ENCODE assay signal across 10 mouse cellular contexts in the genomic region with DNA sequence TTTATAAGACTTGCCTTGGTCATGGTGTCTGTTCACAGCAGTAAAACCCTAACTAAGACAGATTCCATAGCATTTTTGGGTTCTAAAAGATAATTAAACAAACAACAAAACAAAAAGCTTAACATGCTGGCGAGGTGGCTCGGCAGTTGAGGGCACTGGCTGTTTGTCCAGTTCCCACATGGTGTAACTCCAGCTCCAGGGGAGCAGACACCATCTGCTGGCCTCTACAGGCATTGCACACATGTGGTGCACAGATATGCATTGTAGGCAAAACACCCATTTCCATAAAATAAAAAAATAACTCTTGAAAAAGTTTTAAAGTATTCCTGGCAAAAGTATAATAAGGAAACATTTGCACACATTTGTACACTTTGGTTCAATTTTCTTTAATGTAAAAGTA. TPM values are rescaled to one million over a fixed set of nuclear protein-coding genes. Genes with fewer than 3 reads are reported as not detected.
DNase-seq lines count a peak whose midpoint lies in the region; TF ChIP-seq lines count a peak whose summit lies in the region.
"Had no signal": no experiment of that assay in that cellular context is flagged by ENCODE, and none has a peak within 500 bp of the region (broad histone marks: within the 10 kb centered on the region; RNA-seq: fewer than 3 reads in every experiment).

No protein-coding gene starts in this region.

- peaks cover 1% of the 10 kb centered on the region for H3K79me2 ChIP-seq in CH12.LX (replicated peaks; ENCODE audit: control insufficient read depth, extremely low read depth, insufficient read depth, poor library complexity, severe bottlenecking)

- H3K36me3 ChIP-seq in CH12.LX (replicated peaks in 1 of 2; ENCODE audit: control insufficient read depth in 1 of 2, insufficient read depth in 1 of 2, low read length in 1 of 2) = peaks cover 46 to 72% of the 10 kb centered on the region in 2 experiments

- H3K27me3 ChIP-seq in CH12.LX (replicated peaks) = no peaks in the 10 kb centered on the region
- H3K27me3 ChIP-seq: hindbrain, embryonic 13.5 days had no signal

- TF ChIP-seq EP300 in CH12.LX (IDR thresholded peaks at IDR 0.05; ENCODE audit: low read length) = no peak

- peak; percentile 66 for TF ChIP-seq RAD21 in CH12.LX (IDR thresholded peaks at IDR 0.05; ENCODE audit: low read depth, low read length)

- no peak overlapping the region for H3K27ac ChIP-seq in left cerebral cortex, adult 2 months
- no peak overlapping the region for H3K27ac ChIP-seq in CH12.LX (ENCODE audit: insufficient read depth, low read depth)
- no peak overlapping the region for H3K27ac ChIP-seq in cortical plate, adult 2 months (ENCODE audit: insufficient read depth, low read length)
- H3K27ac ChIP-seq: hindbrain, embryonic 13.5 days had no signal

- intact Hi-C loops in left cerebral cortex, adult 2 months (cut with DNase I) = no loop called here
- intact Hi-C loops in left cerebral cortex, postnatal 10 days (cut with DNase I) = no loop called here

- no peak overlapping the region for H3K4me3 ChIP-seq in left cerebral cortex, adult 2 months
- no peak overlapping the region for H3K4me3 ChIP-seq in CH12.LX (replicated peaks in 1 of 3; ENCODE audit: low read depth in 2 of 3, low read length in 2 of 3, poor library complexity in 1 of 3)
- no peak overlapping the region for H3K4me3 ChIP-seq in cortical plate, adult 2 months (ENCODE audit: insufficient read depth, low read length)
- H3K4me3 ChIP-seq: hindbrain, embryonic 13.5 days had no signal

- in situ Hi-C loops in CH12.LX (cut with MboI; ENCODE audit: low pct_ligation_motif_present, low pct_unique_long_range_greater_than_20kb, low sequenced_read_pairs) = loop anchor here (5.0 kb wide), 1 partner anchor 308 kb away; no protein-coding TSS in a partner anchor

- H3K4me2 ChIP-seq in CH12.LX (ENCODE audit: insufficient read depth, low read depth, poor library complexity, severe bottlenecking) = no peak overlapping the region
- H3K4me2 ChIP-seq: hindbrain, embryonic 13.5 days had no signal

- no peak for TF ChIP-seq POLR2A in CH12.LX (IDR thresholded peaks at IDR 0.05; ENCODE audit: low read depth, low read length)
- no peak for TF ChIP-seq POLR2A in cortical plate, adult 2 months (IDR thresholded peaks at IDR 0.05; ENCODE audit: extremely low read depth, insufficient read depth, low read length)

- peaks cover 19 to 46% of the 10 kb centered on the region in 2 experiments for H3K4me1 ChIP-seq in CH12.LX (ENCODE audit: control insufficient read depth in 1 of 2, insufficient read depth in 2 of 2)
- peaks cover 2% of the 10 kb centered on the region; the same call in 1 of the 2 replicates for H3K4me1 ChIP-seq in cortical plate, adult 2 months (ENCODE audit: control insufficient read depth, insufficient read depth, low read length)
- H3K4me1 ChIP-seq: hindbrain, embryonic 13.5 days had no signal

- dilution Hi-C loops in CH12.LX (cut with MboI; ENCODE audit: extremely low pct_ligation_motif_present, extremely low pct_unique_long_range_greater_than_20kb, low sequenced_read_pairs) = no loop called here

- no peak overlapping the region for H3K9ac ChIP-seq in CH12.LX (ENCODE audit: insufficient read depth, low read depth)
- H3K9ac ChIP-seq: hindbrain, embryonic 13.5 days had no signal

- H3K9me3 ChIP-seq in CH12.LX (replicated peaks; ENCODE audit: low read length) = no peaks in the 10 kb centered on the region
- H3K9me3 ChIP-seq: hindbrain, embryonic 13.5 days had no signal

- peak; percentile 32 for DNase-seq in embryo, embryonic 10.5 days (ENCODE audit: low spot score)
- DNase-seq in embryo, embryonic 9.5 days (ENCODE audit: extremely low spot score) = no peak
- no peak for DNase-seq in left cerebral cortex, adult 2 months (ENCODE audit: extremely low spot score in 1 of 2, low spot score in 2 of 2)
- no peak for DNase-seq in left cerebral cortex, postnatal 10 days (ENCODE audit: extremely low spot score in 1 of 2, low spot score in 2 of 2)
- no peak for DNase-seq in CH12.LX (ENCODE audit: extremely low read depth)
- no peak for DNase-seq in gastrocnemius, postnatal 25 days
- DNase-seq in adrenal gland, postnatal 36 days = no peak
- DNase-seq: lung, postnatal 4 days had no signal

- TF ChIP-seq CTCF in left cerebral cortex, adult 2 months (IDR thresholded peaks at IDR 0.05) = peak; percentile 41
- peak; percentile 32 to 81; a peak in 3 of 4 replicates for TF ChIP-seq CTCF in CH12.LX (conservative IDR thresholded peaks at IDR 0.05 in 1 of 2, IDR thresholded peaks at IDR 0.05 in 1 of 2; ENCODE audit: low read depth in 2 of 2, low read length in 2 of 2)
- 0 out of 2 replicates have a peak, but pooled peaks have one; percentile 27 for TF ChIP-seq CTCF in cortical plate, adult 2 months (IDR thresholded peaks at IDR 0.05; ENCODE audit: extremely low read depth, insufficient read depth, low read length)

TF ChIP-seq in CH12.LX, 34 proteins besides CTCF, POLR2A, EP300 and RAD21:
- no peak for TF ChIP-seq ZMIZ1 (IDR thresholded peaks at IDR 0.05; ENCODE audit: low read depth, low read length)
- no peak for TF ChIP-seq CHD2 (IDR thresholded peaks at IDR 0.05; ENCODE audit: low read length)
- TF ChIP-seq SMC3 (IDR thresholded peaks at IDR 0.05; ENCODE audit: low read depth, low read length) = peak; percentile 90
- TF ChIP-seq USF1 (IDR thresholded peaks at IDR 0.05; ENCODE audit: low read depth, low read length) = no peak
- no peak for TF ChIP-seq E2F4 (IDR thresholded peaks at IDR 0.05; ENCODE audit: insufficient replicate concordance, low read depth, low read length)
- TF ChIP-seq GABPA (IDR thresholded peaks at IDR 0.05; ENCODE audit: insufficient replicate concordance, low read depth, low read length) = no peak
- TF ChIP-seq POLR2AphosphoS2 (IDR thresholded peaks at IDR 0.05; ENCODE audit: low read depth, low read length) = no peak
- no peak for TF ChIP-seq IRF4 (IDR thresholded peaks at IDR 0.05; ENCODE audit: low read depth, low read length)
- no peak for TF ChIP-seq ZNF384 (IDR thresholded peaks at IDR 0.05; ENCODE audit: low read depth, low read length)
- no peak for TF ChIP-seq ETS1 (conservative IDR thresholded peaks at IDR 0.05; ENCODE audit: low read depth, low read length)
- no peak for TF ChIP-seq MAZ (IDR thresholded peaks at IDR 0.05; ENCODE audit: low read depth, low read length)
- TF ChIP-seq MXI1 (IDR thresholded peaks at IDR 0.05; ENCODE audit: low read depth, low read length) = no peak
- TF ChIP-seq MAFK (IDR thresholded peaks at IDR 0.05; ENCODE audit: insufficient replicate concordance, low read length) = no peak
- no peak for TF ChIP-seq TCF12 (IDR thresholded peaks at IDR 0.05; ENCODE audit: low read depth, low read length)
- TF ChIP-seq JUND (conservative IDR thresholded peaks at IDR 0.05; ENCODE audit: low read depth, low read length) = no peak
- TF ChIP-seq KAT2A (IDR thresholded peaks at IDR 0.05; ENCODE audit: insufficient replicate concordance, low read length) = no peak
- no peak for TF ChIP-seq UBTF (IDR thresholded peaks at IDR 0.05; ENCODE audit: low read depth, low read length)
- no peak for TF ChIP-seq CHD1 (IDR thresholded peaks at IDR 0.05; ENCODE audit: low read depth, low read length)
- TF ChIP-seq USF2 (conservative IDR thresholded peaks at IDR 0.05; ENCODE audit: low read depth, low read length) = no peak
- no peak for TF ChIP-seq PAX5 (IDR thresholded peaks at IDR 0.05; ENCODE audit: low read length)
- peak; percentile 81 for TF ChIP-seq MYC (IDR thresholded peaks at IDR 0.05; ENCODE audit: low read depth, low read length)
- no peak for TF ChIP-seq HCFC1 (IDR thresholded peaks at IDR 0.05; ENCODE audit: low read depth, low read length)
- peak; percentile 56; the same call in 1 of the 2 replicates for TF ChIP-seq MAX (IDR thresholded peaks at IDR 0.05; ENCODE audit: low read length)
- TF ChIP-seq MEF2A (IDR thresholded peaks at IDR 0.05; ENCODE audit: borderline replicate concordance, low read depth, low read length) = no peak
- no peak for TF ChIP-seq NELFE (IDR thresholded peaks at IDR 0.05; ENCODE audit: low read depth, low read length)
- no peak for TF ChIP-seq ELF1 (IDR thresholded peaks at IDR 0.05; ENCODE audit: low read depth, low read length)

RNA-seq across cellular contexts. Expression of a gene that starts 7.6 kb away (rescaled TPM):
- 10 to 100 TPM; 19.7 to 20.0 TPM for total RNA-seq in left cerebral cortex, adult 2 months (2021)
- total RNA-seq in left cerebral cortex, postnatal 10 days (2021) = 10 to 100 TPM; 20.8 to 21.1 TPM
- total RNA-seq in CH12.LX (2012; rRNA removed) (29.3 and 43.3 TPM in 2 replicates), CH12.LX (2014; rRNA removed) (39.8 and 40.5 TPM in 2 replicates)
- 40.4 and 41.1 TPM in 2 replicates for polyA plus RNA-seq in CH12.LX (2012; ENCODE audit: insufficient read length, low read depth)
- 18.4 and 20.2 TPM in 2 replicates for polyA plus RNA-seq in cortical plate, adult 2 months (2012; rRNA removed)
- 1 to 10 TPM; 7.2 to 7.9 TPM for total RNA-seq in gastrocnemius, postnatal 25 days (2021)
- total RNA-seq in adrenal gland, postnatal 36 days (2021) = 10 to 100 TPM; 12.3 to 19.5 TPM
